Mouse (Mus musculus): ENCODE results near the gene Pim3.

DNA sequence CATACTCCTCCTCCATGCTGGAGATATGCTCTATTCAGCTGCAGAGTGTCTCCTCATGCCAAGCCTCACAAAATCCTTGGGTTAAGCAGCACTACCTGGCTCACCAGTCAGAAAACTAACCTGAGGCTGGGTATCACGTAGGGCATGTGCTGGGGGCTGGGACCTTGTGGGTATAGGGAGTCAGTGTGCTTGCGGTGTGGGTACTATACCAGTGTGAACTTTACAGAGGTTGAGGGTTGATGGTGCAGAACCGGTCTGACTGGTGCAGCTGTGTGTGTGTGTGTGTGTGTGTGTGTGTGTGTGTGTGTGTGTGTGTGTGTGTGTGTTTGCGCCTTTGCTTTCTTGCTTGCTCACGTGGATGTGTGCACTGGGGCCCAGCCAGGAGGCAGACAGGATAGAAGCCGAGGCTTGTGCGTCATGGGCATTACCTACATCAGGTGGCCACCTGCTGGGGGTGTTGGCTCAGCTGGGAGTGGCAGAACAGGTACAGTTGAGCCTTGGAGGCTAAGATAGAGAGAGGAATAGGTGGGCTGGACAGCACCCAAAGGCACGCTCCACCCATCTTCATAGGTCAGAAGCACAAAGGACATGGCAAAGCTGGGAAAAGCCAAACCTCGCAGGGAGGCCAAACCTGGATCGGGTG is 10.4 kb upstream of the Pim3 start:
- no peak for TF ChIP-seq POLR2A (IDR thresholded peaks at IDR 0.05; ENCODE audit: extremely low read depth, insufficient read depth, low read length)
- TF ChIP-seq CTCF (IDR thresholded peaks at IDR 0.05; ENCODE audit: low read depth, low read length) = no peak
